Mouse (Mus musculus) gastrocnemius, adult 8-10 months (tissue): ENCODE measurements around the gene Olfr1065. TPM values are rescaled to one million over a fixed set of nuclear protein-coding genes. Genes with fewer than 3 reads are reported as not detected.
"Not testable (repeated sequence)": the region's sequence is repeated elsewhere in the genome, so short reads cannot be mapped to it uniquely, and the experiment has no call there.

Experiments used
- DNase-seq, 2 experiments: peaks; one replicate each; pipeline ENCODE4 v3.0.0; 2022; ENCODE audit warnings: low spot score in 2 of 2
- total RNA-seq, 4 experiments: library from RNA; stranded (reverse); gene quantifications; 2 replicates each; pipeline ENCODE4 v1.2.4; 2022

The Olfr1065 gene
- not detected for total RNA-seq

- DNase-seq, result not testable (repeated sequence)
These were observed at the start of gene Olfr1065 for GRCm38 (mm10) chr2:86450491-86450890. TSS of gene Olfr1065 (minus strand) at chr2:86450591.

DNA sequence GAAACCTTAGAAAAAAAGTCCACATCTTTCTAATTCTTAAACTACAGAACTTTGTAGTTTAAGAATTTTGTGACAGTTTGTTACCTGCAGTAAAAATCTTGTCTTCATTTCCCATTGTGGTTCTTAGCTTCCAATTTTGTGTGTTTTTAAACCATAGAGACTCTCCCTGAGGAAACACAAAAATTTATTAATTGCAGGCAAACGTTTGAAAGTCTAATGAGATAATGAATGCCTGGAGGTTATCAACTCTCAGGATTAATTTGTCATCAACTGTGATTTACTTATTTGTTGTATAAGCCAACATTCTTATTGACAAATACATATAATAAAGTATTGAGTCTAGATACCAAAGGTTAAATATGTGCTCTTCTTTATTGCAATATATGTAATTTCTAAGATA is 36.9 kb upstream of the Olfr1065 start, which contains the start of gene Olfr228:
TSS of gene Olfr228 (minus strand) at position 101 of the 400 bp plus-strand sequence.
- no peak for DNase-seq

DNA sequence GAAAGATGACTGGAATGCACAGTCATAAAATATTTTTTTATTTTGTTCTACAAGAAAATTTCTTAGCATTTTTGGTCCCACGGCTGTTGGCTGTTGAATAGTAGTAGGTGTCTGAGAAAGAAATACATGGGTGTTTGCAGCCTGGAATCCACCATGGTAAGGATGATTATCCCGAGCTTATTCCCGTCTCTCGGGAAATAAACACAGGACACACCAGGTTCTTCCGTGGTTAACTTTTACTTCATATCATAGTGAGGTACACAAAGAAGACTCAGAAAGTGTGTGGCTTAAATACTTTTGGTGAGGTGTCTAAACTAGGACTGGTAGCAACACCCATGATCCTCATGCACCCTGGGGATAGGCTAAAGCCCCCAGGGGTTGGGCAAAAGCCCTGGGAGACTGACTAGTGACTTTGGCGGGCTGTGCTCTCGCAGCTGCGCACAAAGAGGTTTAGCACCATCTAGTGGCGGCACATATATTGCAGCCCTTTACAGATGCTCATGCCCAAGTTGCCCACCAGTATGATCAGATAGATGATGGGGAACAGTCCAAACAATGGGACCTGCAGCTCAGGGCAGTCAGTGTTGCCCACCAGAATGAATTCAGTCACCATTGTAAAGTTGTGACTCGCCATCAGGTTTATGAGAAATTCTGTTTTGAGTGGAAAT is 14.2 kb upstream of the Olfr1065 start:
- DNase-seq, result no peak

DNA sequence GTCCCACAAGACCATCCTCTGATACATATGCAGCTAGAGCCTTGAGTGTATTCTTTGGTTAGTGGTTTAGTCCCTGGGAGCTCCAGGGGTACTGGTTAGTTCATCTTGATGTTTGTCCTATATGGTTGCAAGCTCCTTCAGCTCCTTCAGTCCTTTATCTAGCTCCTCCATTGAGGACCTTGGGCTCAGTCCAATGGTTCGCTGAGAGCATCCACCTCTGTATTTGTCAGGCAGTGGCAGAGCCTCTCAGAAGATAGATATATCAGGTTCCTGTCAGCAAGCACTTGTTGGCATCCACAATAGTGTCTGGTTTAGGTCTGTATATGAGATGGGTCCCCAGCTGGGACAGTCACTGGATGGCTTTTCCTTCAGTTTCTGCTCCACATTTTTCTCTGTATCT is 10.0 kb upstream of the Olfr1065 start:
- no peak for DNase-seq

DNA sequence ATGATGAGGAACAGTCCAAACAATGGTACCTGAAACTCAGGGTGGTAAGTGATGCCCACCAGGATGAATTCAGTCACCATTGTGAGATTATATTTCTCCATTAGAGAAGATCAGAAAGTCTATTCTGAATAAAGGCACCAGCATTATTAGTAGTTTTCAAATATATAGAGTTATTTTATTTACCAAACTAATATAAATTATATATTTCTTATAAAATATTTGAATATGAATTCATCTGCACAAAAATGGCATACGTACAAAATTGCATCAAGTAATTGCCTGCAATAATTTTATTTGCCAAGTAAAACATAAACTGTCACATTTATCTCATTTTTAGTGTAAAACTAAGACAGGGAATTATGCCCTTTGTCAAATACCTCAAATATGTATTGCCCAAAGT is 5.8 kb upstream of the Olfr1065 start, which contains the start of gene Olfr1066:
TSS of gene Olfr1066 (minus strand) at position 101 of the 400 bp plus-strand sequence.
- no peak for DNase-seq

DNA sequence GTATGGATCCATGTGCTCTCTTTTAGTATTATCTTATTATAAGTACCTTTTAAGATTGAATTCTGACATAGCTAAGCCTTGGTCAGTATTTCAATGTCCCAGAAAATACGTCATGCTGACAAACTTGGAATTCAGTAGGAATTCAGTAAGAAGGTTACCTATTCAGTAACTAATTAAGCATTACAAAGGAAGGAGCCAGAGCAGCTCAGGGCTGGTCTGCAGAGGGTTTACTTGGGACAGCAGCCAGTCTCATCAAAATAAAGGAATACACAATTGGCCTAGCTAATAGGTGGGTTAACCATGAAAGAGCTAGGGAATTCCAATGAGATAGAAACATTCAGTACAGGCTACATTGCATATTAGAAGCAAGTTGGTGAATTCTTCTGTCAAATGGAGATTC is 8.3 kb downstream of the Olfr1065 start:
- DNase-seq, result not testable (repeated sequence)

GRCm38 (mm10) chr2:86428511-86428910 is 21.9 kb downstream of the Olfr1065 start:
- not testable (repeated sequence) for DNase-seq

DNA sequence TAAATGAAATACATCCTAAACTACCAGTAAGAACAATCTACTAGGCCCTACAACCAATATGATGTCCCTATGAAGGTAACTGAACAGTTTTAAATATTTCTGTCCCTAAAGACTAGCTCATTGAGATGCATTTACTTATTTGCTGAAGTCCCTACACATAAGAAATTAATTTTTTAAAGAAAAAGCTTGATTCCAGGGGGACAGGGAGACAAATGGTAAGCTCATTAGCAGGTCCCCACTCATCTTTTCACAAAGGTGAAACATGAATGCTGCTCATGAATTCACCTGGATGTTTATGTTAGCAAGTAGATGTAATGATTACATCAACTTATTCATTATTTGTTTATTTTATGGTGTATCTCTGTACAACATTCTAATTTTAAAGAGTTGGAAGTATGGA is 23.7 kb downstream of the Olfr1065 start, which contains the start of gene Olfr1062:
TSS of gene Olfr1062 (minus strand) at position 101 of the 400 bp plus-strand sequence.
- DNase-seq, result not testable (repeated sequence)

- DNase-seq, result no peak
These were observed 36.4 kb downstream of the Olfr1065 start, which contains the start of gene Olfr1061 for GRCm38 (mm10) chr2:86413950-86414349. TSS of gene Olfr1061 (minus strand) at chr2:86414050.

- DNase-seq, result no peak
These were observed 55.3 kb downstream of the Olfr1065 start for GRCm38 (mm10) chr2:86395114-86395513.

Other genes starting within 250 kb of the Olfr1065 start
- gene Olfr1045, start 247.6 kb downstream of the Olfr1065 start, total RNA-seq, result not detected
- not detected for gene Olfr1046, start 231.3 kb downstream of the Olfr1065 start, total RNA-seq
- not detected for gene Olfr1047, start 219.2 kb downstream of the Olfr1065 start, total RNA-seq
- not detected for gene Olfr1048, start 210.3 kb downstream of the Olfr1065 start, total RNA-seq
- gene Olfr1049, start 192.3 kb downstream of the Olfr1065 start, total RNA-seq, result not detected
- gene Olfr1051, start 171.5 kb downstream of the Olfr1065 start, total RNA-seq, result not detected
- gene Olfr1052, start 158.1 kb downstream of the Olfr1065 start, total RNA-seq, result not detected
- not detected for gene Olfr1053, start 135.3 kb downstream of the Olfr1065 start, total RNA-seq
- not detected for gene Olfr1054, start 115.2 kb downstream of the Olfr1065 start, total RNA-seq
- not detected for gene Olfr1055, start 100.3 kb downstream of the Olfr1065 start, total RNA-seq
- not detected for gene Olfr1056, start 88.1 kb downstream of the Olfr1065 start, total RNA-seq
- not detected for gene Olfr1057, start 72.2 kb downstream of the Olfr1065 start, total RNA-seq
- gene Olfr1058, start 62.0 kb downstream of the Olfr1065 start, total RNA-seq, result not detected
- not detected for gene Olfr1061, start 36.5 kb downstream of the Olfr1065 start, total RNA-seq
- not detected for gene Olfr1062, start 23.8 kb downstream of the Olfr1065 start, total RNA-seq
- not detected for gene Olfr1066, start 5.7 kb upstream of the Olfr1065 start, total RNA-seq
- not detected for gene Olfr228, start 36.8 kb upstream of the Olfr1065 start, total RNA-seq
- not detected for gene Olfr1076, start 57.9 kb upstream of the Olfr1065 start, total RNA-seq
- gene Olfr1079, start 91.9 kb upstream of the Olfr1065 start, total RNA-seq, result not detected
- not detected for gene Olfr1080, start 107.6 kb upstream of the Olfr1065 start, total RNA-seq
- not detected for gene Olfr1082, start 148.4 kb upstream of the Olfr1065 start, total RNA-seq
- gene Olfr1084, start 189.1 kb upstream of the Olfr1065 start, total RNA-seq, result not detected
- gene Olfr1085, start 211.4 kb upstream of the Olfr1065 start, total RNA-seq, result not detected
- gene Olfr1086, start 229.5 kb upstream of the Olfr1065 start, total RNA-seq, result not detected
- not detected for gene Olfr1087, start 247.8 kb upstream of the Olfr1065 start, total RNA-seq